13 mouse cellular contexts compared by ENCODE assay signal in genomic region chr4:142193151-142193578, GRCm38 (mm10). TPM values are rescaled to one million over a fixed set of nuclear protein-coding genes. Genes with fewer than 3 reads are reported as not detected.
DNase-seq lines count a peak whose midpoint lies in the region; ATAC-seq and TF ChIP-seq lines count a peak whose summit lies in the region.
"Had no signal": no experiment of that assay in that cellular context is flagged by ENCODE, and none has a peak within 500 bp of the region (broad histone marks: within the 10 kb centered on the region; RNA-seq: fewer than 3 reads in every experiment).

No protein-coding gene starts in this region.

- no peak overlapping the region for H3K4me3 ChIP-seq in kidney, embryonic 15.5 days (replicated peaks)
- H3K4me3 ChIP-seq in limb, embryonic 13.5 days = no peak overlapping the region
- H3K4me3 ChIP-seq: forebrain, embryonic 15.5 days; heart, embryonic 13.5 days; hindbrain, embryonic 10.5 days; liver, embryonic 12.5 days had no signal

- no peak overlapping the region for H3K4me2 ChIP-seq in kidney, embryonic 15.5 days
- no peak overlapping the region for H3K4me2 ChIP-seq in limb, embryonic 13.5 days (replicated peaks)
- H3K4me2 ChIP-seq: forebrain, embryonic 15.5 days; heart, embryonic 13.5 days; liver, embryonic 12.5 days had no signal

- peaks cover 33% of the 10 kb centered on the region for H3K4me1 ChIP-seq in kidney, embryonic 15.5 days
- H3K4me1 ChIP-seq in limb, embryonic 13.5 days = peaks cover 13% of the 10 kb centered on the region
- H3K4me1 ChIP-seq: liver, embryonic 12.5 days had no signal

- 54% methylated on average over 8 of the region's 8 CpGs for WGBS in kidney, embryonic 15.5 days
- 81% methylated on average over 8 of the region's 8 CpGs for WGBS in limb, embryonic 13.5 days

- ATAC-seq in Patski = peak; percentile 68
- ATAC-seq in kidney, embryonic 15.5 days (replicated peaks; ENCODE audit: low FRiP score) = peak; percentile 81
- ATAC-seq in limb, embryonic 13.5 days (ENCODE audit: low FRiP score, low read depth) = no peak
- no peak for ATAC-seq in activated CD4-positive, CD25-positive, alpha-beta regulatory T cell, adult 4 months
- ATAC-seq: forebrain, embryonic 15.5 days; liver, embryonic 12.5 days had no signal

- H3K9me3 ChIP-seq in kidney, embryonic 15.5 days (replicated peaks) = no peaks in the 10 kb centered on the region
- H3K9me3 ChIP-seq in limb, embryonic 13.5 days = no peaks in the 10 kb centered on the region
- H3K9me3 ChIP-seq: forebrain, embryonic 15.5 days; heart, embryonic 13.5 days; hindbrain, embryonic 10.5 days; liver, embryonic 12.5 days had no signal

- H3K9ac ChIP-seq in kidney, embryonic 15.5 days = no peak overlapping the region
- no peak overlapping the region for H3K9ac ChIP-seq in limb, embryonic 13.5 days
- H3K9ac ChIP-seq: forebrain, embryonic 15.5 days; heart, embryonic 13.5 days; liver, embryonic 12.5 days had no signal

- H3K36me3 ChIP-seq in kidney, embryonic 15.5 days = no peaks in the 10 kb centered on the region
- 0 out of 2 replicates have a peak, but pooled peaks cover 4% of the 10 kb centered on the region for H3K36me3 ChIP-seq in limb, embryonic 13.5 days
- H3K36me3 ChIP-seq: forebrain, embryonic 15.5 days; heart, embryonic 13.5 days; liver, embryonic 12.5 days had no signal

- no peaks in the 10 kb centered on the region for H3K27me3 ChIP-seq in Patski
- no peaks in the 10 kb centered on the region for H3K27me3 ChIP-seq in kidney, embryonic 15.5 days
- H3K27me3 ChIP-seq in limb, embryonic 13.5 days = no peaks in the 10 kb centered on the region
- H3K27me3 ChIP-seq: forebrain, embryonic 15.5 days; heart, embryonic 13.5 days; liver, embryonic 12.5 days had no signal

- peak overlapping the region; percentile 78 for H3K27ac ChIP-seq in kidney, embryonic 15.5 days
- H3K27ac ChIP-seq in limb, embryonic 13.5 days = 0 out of 2 replicates have a peak overlapping the region, but pooled peaks have one; percentile 10
- H3K27ac ChIP-seq: forebrain, embryonic 15.5 days; heart, embryonic 13.5 days; hindbrain, embryonic 10.5 days; liver, embryonic 12.5 days had no signal

- TF ChIP-seq CTCF in Patski (IDR thresholded peaks at IDR 0.05) = no peak

- CTCF ChIA-PET in Patski (lab: Charles Lee) = interaction anchor here (1.1 to 3.5 kb wide), 3 partner anchors 13 to 56 kb away, joined by 4 to 12 read pairs (median 5); no protein-coding TSS in a partner anchor

- POLR2A ChIA-PET in Patski (lab: Charles Lee) = interaction anchor here (1.0 kb wide), 1 partner anchor 21 kb away, joined by 3 read pairs; no protein-coding TSS in a partner anchor

- peak; percentile 35 to 42 for DNase-seq in adrenal gland, postnatal 36 days
- no peak for DNase-seq in adrenal gland, postnatal 4 days (ENCODE audit: low spot score in 2 of 2)
- DNase-seq in Patski (ENCODE audit: low read depth, low spot score) = no peak
- DNase-seq in yolk sac, embryonic 10.5 days (ENCODE audit: low spot score) = no peak
- no peak for DNase-seq in heart, postnatal 4 days
- DNase-seq: midbrain, embryonic 14.5 days had no signal

- in situ Hi-C loops in Patski (cut with MboI; ENCODE audit: low pct_unique_long_range_greater_than_20kb) = no loop called here

RNA-seq across cellular contexts. Expression of gene Kazn, which starts 46.0 kb away (rescaled TPM):
- total RNA-seq in adrenal gland, postnatal 36 days (2021) = 10 to 100 TPM; 21.7 to 25.1 TPM
- total RNA-seq in adrenal gland, postnatal 4 days (2021) = 10 to 100 TPM; 40.7 to 42.6 TPM
- 6.1 TPM for polyA plus RNA-seq in Patski (2021)
- polyA plus RNA-seq in kidney, embryonic 15.5 days (2015; fragmentation: Nextera tagmentation; extraction: Ambion mirVana) = 15.9 and 16.4 TPM in 2 replicates
- polyA plus RNA-seq in limb, embryonic 13.5 days (2015; fragmentation: Nextera tagmentation; extraction: Ambion mirVana) = 14.4 and 15.3 TPM in 2 replicates
- total RNA-seq in heart, postnatal 4 days (2021) = 1 to 10 TPM; 7.5 to 7.7 TPM
- not detected for polyA plus RNA-seq in activated CD4-positive, CD25-positive, alpha-beta regulatory T cell, adult 4 months (2017; shearing (Covaris generic))

Comparison
In these comparisons a context has a peak if more than half of its experiments do, and no peak if none do; other contexts are left out.
1. DNase-seq: peak in adrenal gland, postnatal 36 days (2 of 2); none in adrenal gland, postnatal 4 days (0 of 2), Patski (single experiment), yolk sac, embryonic 10.5 days (single experiment) and heart, postnatal 4 days (single experiment).
2. ATAC-seq: peak in Patski (single experiment) and kidney, embryonic 15.5 days (single experiment); none in limb, embryonic 13.5 days (single experiment) and activated CD4-positive, CD25-positive, alpha-beta regulatory T cell, adult 4 months (single experiment).